Mouse (Mus musculus) hindbrain, embryonic 14.5 days (tissue): Measurements from ENCODE around the gene Mdga1. TPM values are rescaled to one million over a fixed set of nuclear protein-coding genes. Genes with fewer than 3 reads are reported as not detected.

ENCODE experiments used
- ATAC-seq: fragments of 200-750 bp; cut with Nextera tagmentation; 2 replicates; pipeline ENCODE4 v1.8.0; 2017; ENCODE audit warnings: moderate number of reproducible peaks, mild to moderate bottlenecking, moderate TSS enrichment, moderate library complexity; ENCODE audit not compliant: low FRiP score
- DNase-seq: peaks from one replicate; pipeline ENCODE4 v3.0.0-alpha.2; 2015; ENCODE audit warnings: low spot score
- H3K27ac ChIP-seq: fragments of 300-500 bp; sonication (generic); 2 replicates; pipeline ENCODE4 v1.5.1; 2014; ENCODE audit warnings: mild to moderate bottlenecking, moderate library complexity
- H3K27me3 ChIP-seq: fragments of 300-500 bp; sonication (generic); 2 replicates; pipeline ENCODE4 v1.6.1; 2014; ENCODE audit warnings: mild to moderate bottlenecking, low read length, mixed read lengths; ENCODE audit not compliant: control insufficient read depth, insufficient read depth
- H3K36me3 ChIP-seq: fragments of 300-500 bp; sonication (generic); replicated peaks from 2 replicates; pipeline ENCODE4 v1.6.1; 2014; ENCODE audit not compliant: control insufficient read depth, insufficient read depth
- H3K4me1 ChIP-seq: fragments of 300-500 bp; sonication (generic); replicated peaks from 2 replicates; pipeline ENCODE4 v1.6.1; 2014; ENCODE audit warnings: antibody characterized with exemption, low read length, mixed read lengths; ENCODE audit not compliant: control insufficient read depth, insufficient read depth
- H3K4me2 ChIP-seq: fragments of 300-500 bp; sonication (generic); replicated peaks from 2 replicates; pipeline ENCODE4 v1.6.1; 2014; ENCODE audit warnings: mild to moderate bottlenecking, moderate library complexity
- H3K4me3 ChIP-seq: fragments of 300-500 bp; sonication (generic); replicated peaks from 2 replicates; pipeline ENCODE4 v1.5.1; 2014; ENCODE audit warnings: mild to moderate bottlenecking, low read length
- H3K9ac ChIP-seq: fragments of 300-500 bp; sonication (generic); 2 replicates; pipeline ENCODE4 v1.6.1; 2014
- H3K9me3 ChIP-seq: fragments of 300-500 bp; sonication (generic); 2 replicates; pipeline ENCODE4 v1.6.1; 2016; ENCODE audit warnings: low read length; ENCODE audit not compliant: control insufficient read depth
- whole genome bisulfite sequencing: fragments of 180-500 bp; shearing (Covaris S2); extraction: QIAGEN DNeasy Blood & Tissue Kit; methylation state at CpG from one replicate; pipeline ENCODE4 v1.1.7; 2014; 5-methylcytosine and 5-hydroxymethylcytosine counted together
- polyA plus RNA-seq: library from polyadenylated mRNA; unstranded; fragments of >200 nt; fragmentation: Nextera tagmentation; extraction: Ambion mirVana; gene quantifications from 2 replicates; pipeline ENCODE4 v1.2.1, GENCODE M21; 2014

Mdga1 gene
- polyA plus RNA-seq, 1 experiment from 2014 or later, result 17.6 TPM

- WGBS, result 7% methylated on average over 7 of the region's 7 CpGs
- ATAC-seq, result peak; percentile 64
- Histone ChIP-seq H3K36me3 (no peaks in the 10 kb centered on the region), H3K9me3 (no peaks in the 10 kb centered on the region), H3K4me2 (no peak overlapping the region), H3K9ac (no peak overlapping the region), H3K4me1 (peaks cover 7% of the 10 kb centered on the region), H3K4me3 (no peak overlapping the region), H3K27me3 (no peaks in the 10 kb centered on the region), H3K27ac (peak overlapping the region; percentile 6)
- DNase-seq, result peak; percentile 50
These were observed 73.5 kb downstream of the Mdga1 start for GRCm38 (mm10) chr17:29896181-29897054.

- H3K27ac ChIP-seq, result no peak overlapping the region
- no peaks in the 10 kb centered on the region for H3K9me3 ChIP-seq
- 83% methylated on average over 5 of the region's 5 CpGs for WGBS
- no peak overlapping the region for H3K9ac ChIP-seq
- peaks cover 7% of the 10 kb centered on the region for H3K4me1 ChIP-seq
- no peak overlapping the region for H3K4me3 ChIP-seq
- 0 out of 2 replicates have a peak, but pooled peaks cover 4% of the 10 kb centered on the region for H3K27me3 ChIP-seq
- DNase-seq (no peak), ATAC-seq (no peak)
- no peak overlapping the region for H3K4me2 ChIP-seq
- H3K36me3 ChIP-seq, result no peaks in the 10 kb centered on the region
These were observed 74.3 kb downstream of the Mdga1 start for GRCm38 (mm10) chr17:29895566-29895965.

- no peak overlapping the region for H3K4me2 ChIP-seq
- no peaks in the 10 kb centered on the region for H3K9me3 ChIP-seq
- H3K4me3 ChIP-seq, result no peak overlapping the region
- no peak overlapping the region for H3K9ac ChIP-seq
- H3K36me3 ChIP-seq, result no peaks in the 10 kb centered on the region
- H3K27ac ChIP-seq, result no peak overlapping the region
- peaks cover 11% of the 10 kb centered on the region for H3K4me1 ChIP-seq
- H3K27me3 ChIP-seq, result 0 out of 2 replicates have a peak, but pooled peaks cover 10% of the 10 kb centered on the region
- ATAC-seq, result no peak
- no peak for DNase-seq
- WGBS, result 69% methylated on average over 5 of the region's 5 CpGs
These were observed 74.9 kb downstream of the Mdga1 start for GRCm38 (mm10) chr17:29894965-29895364.

GRCm38 (mm10) chr17:29890451-29891110 lies 79.3 kb downstream of the Mdga1 start:
- no peak for ATAC-seq
- Histone ChIP-seq H3K27me3 (0 out of 2 replicates have a peak, but pooled peaks cover 10% of the 10 kb centered on the region), H3K9me3 (no peaks in the 10 kb centered on the region), H3K4me2 (peak overlapping the region; percentile 72; the same call in 1 of the 2 replicates), H3K36me3 (no peaks in the 10 kb centered on the region), H3K9ac (peak overlapping the region; percentile 21; the same call in 1 of the 2 replicates), H3K4me3 (no peak overlapping the region), H3K27ac (no peak overlapping the region), H3K4me1 (peaks cover 23% of the 10 kb centered on the region)
- WGBS, result 75% methylated on average over 7 of the region's 7 CpGs
- DNase-seq, result no peak

- H3K4me3 ChIP-seq, result peak overlapping the region; percentile 69
- peaks cover 36% of the 10 kb centered on the region for H3K4me1 ChIP-seq
- DNase-seq, result peak; percentile 69
- peak overlapping the region; percentile 81 for H3K27ac ChIP-seq
- no peaks in the 10 kb centered on the region for H3K36me3 ChIP-seq
- under 1% methylated on average over 67 of the region's 67 CpGs for WGBS
- H3K9ac ChIP-seq, result peak overlapping the region; percentile 66
- H3K4me2 ChIP-seq, result peak overlapping the region; percentile 72
- H3K27me3 ChIP-seq, result 0 out of 2 replicates have a peak, but pooled peaks cover 10% of the 10 kb centered on the region
- H3K9me3 ChIP-seq, result no peaks in the 10 kb centered on the region
- ATAC-seq, result peak; percentile 75
These were observed 80.6 kb downstream of the Mdga1 start for GRCm38 (mm10) chr17:29888981-29889980.

GRCm38 (mm10) chr17:29887881-29888826 lies 81.7 kb downstream of the Mdga1 start:
- peak overlapping the region; percentile 66 for H3K9ac ChIP-seq
- peak; percentile 58 for ATAC-seq
- peak overlapping the region; percentile 72 for H3K4me2 ChIP-seq
- H3K9me3 ChIP-seq, result no peaks in the 10 kb centered on the region
- DNase-seq, result peak; percentile 81
- H3K27ac ChIP-seq, result peak overlapping the region; percentile 81
- peak overlapping the region; percentile 69 for H3K4me3 ChIP-seq
- under 1% methylated on average over 82 of the region's 93 CpGs for WGBS
- peaks cover 44% of the 10 kb centered on the region for H3K4me1 ChIP-seq
- 0 out of 2 replicates have a peak, but pooled peaks cover 10% of the 10 kb centered on the region for H3K27me3 ChIP-seq
- H3K36me3 ChIP-seq, result no peaks in the 10 kb centered on the region

- Histone ChIP-seq H3K9ac (peak overlapping the region; percentile 66), H3K4me2 (peak overlapping the region; percentile 72), H3K9me3 (no peaks in the 10 kb centered on the region), H3K4me1 (peaks cover 51% of the 10 kb centered on the region), H3K27me3 (0 out of 2 replicates have a peak, but pooled peaks cover 10% of the 10 kb centered on the region), H3K27ac (peak overlapping the region; percentile 81), H3K36me3 (no peaks in the 10 kb centered on the region), H3K4me3 (peak overlapping the region; percentile 69)
- WGBS, result 0% methylated on average over 50 of the region's 57 CpGs
- DNase-seq (peak; percentile 36), ATAC-seq (no peak; the same call in 1 of the 2 replicates)
These were observed 82.5 kb downstream of the Mdga1 start for GRCm38 (mm10) chr17:29887271-29887880.
